Mouse (Mus musculus): ENCODE measurements around the gene Ahcyl2.

Ahcyl2 gene

DNA sequence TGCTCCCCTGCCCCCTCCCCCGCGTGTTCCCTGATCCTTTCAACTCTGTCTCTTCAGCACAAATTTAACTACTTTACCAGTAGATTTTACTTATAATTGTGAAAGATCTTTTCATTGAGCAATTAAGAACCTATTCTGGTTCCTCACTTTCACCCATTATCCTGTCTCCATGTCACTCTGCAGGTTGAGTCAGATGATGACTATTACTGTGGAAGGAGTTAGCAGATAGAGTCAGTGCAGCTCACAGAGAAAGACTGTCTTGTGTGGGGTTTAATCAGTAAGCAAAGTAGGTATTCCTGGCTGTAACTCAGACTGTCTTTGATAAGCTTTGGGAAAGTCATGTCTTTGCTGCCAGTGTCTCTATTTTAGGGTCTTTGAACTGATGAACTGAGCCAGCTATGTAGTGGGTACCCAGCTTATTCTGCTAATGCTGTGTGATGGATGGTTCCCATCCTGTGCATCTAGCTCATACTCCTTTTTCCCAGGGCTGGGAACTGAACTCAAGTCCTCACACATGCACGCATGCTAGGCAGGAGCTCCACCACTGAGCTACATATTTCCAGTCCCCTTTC is 135.6 kb downstream of the Ahcyl2 start:
- DNase-seq (ENCODE audit: extremely low read depth, low read depth): no peak

GRCm38 (mm10) chr6:29904281-29904680 is 136.5 kb downstream of the Ahcyl2 start:
- DNase-seq (ENCODE audit: extremely low read depth, low read depth): no peak

- no peak for DNase-seq (ENCODE audit: extremely low read depth, low read depth)
Measured at GRCm38 (mm10) chr6:29910631-29911030, 142.8 kb downstream of the Ahcyl2 start.

DNA sequence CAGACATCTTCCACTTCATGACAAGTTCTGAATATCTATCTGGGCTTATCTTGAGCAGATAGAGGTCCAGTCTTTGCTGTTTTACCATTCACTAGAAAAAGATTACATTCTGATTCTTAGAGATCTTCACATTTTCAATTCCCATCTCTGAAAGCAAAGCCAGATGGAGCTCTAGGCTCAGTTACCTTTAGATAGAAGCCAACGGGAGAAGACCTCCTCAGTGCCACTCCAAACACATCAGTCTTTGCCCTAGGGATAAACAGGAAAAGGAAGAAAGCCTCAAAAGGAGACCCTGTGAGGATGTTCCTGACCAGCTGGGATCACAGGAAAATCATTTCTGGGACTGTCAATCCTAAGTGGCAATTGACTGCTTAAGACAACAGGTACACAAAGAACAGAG is 145.9 kb downstream of the Ahcyl2 start:
- DNase-seq (ENCODE audit: extremely low read depth, low read depth): no peak

DNA sequence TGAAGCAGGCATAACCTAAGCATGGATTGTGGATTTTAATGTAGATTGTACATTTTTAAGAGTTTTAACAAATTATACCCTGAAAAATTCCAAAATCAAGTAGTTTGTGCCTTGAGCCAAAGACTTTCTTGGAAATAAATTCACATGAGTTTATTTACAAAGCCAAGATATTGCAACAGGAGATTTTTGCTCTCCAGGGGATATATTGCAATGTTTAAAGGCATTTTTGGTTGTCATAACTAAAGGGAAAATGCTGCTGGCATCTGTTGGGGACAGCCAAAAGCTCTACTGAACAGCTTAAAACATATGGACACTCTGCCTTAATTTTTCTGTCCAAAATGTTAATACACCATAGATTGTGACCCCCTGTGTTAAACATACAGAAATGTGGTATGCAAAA is 146.3 kb downstream of the Ahcyl2 start:
- no peak for DNase-seq (ENCODE audit: extremely low read depth, low read depth)

- DNase-seq (ENCODE audit: extremely low read depth, low read depth): no peak
Measured at GRCm38 (mm10) chr6:29915836-29916235, 148.0 kb downstream of the Ahcyl2 start.

GRCm38 (mm10) chr6:29916530-29917382 is 148.9 kb downstream of the Ahcyl2 start, which contains the start of gene Strip2:
TSS of gene Strip2 (plus strand) at chr6:29917012.
- DNase-seq (ENCODE audit: extremely low read depth, low read depth): peak; percentile 65

DNA sequence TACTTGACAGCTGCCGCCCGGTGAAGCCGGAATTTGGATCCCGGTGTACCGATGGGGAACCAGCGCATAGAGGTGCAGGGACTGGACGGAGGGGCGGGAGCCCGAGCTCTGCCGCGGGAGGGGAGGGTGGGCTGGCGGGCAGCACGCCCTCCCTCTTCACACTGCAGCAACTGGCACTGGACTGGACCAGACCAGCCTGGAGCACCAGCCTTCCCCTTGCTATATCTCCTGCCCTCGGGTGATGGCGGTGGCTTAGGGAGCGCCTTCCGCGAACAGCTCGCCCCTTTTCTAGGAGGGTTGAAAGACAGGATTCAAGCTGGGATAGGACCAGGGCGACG is 149.5 kb downstream of the Ahcyl2 start:
- DNase-seq (ENCODE audit: extremely low read depth, low read depth): peak; percentile 18

GRCm38 (mm10) chr6:29917947-29918346 is 150.1 kb downstream of the Ahcyl2 start:
- DNase-seq (ENCODE audit: extremely low read depth, low read depth): no peak

- no peak for DNase-seq (ENCODE audit: extremely low read depth, low read depth)
Measured at GRCm38 (mm10) chr6:29923501-29923900, 155.7 kb downstream of the Ahcyl2 start.

- no peak for DNase-seq (ENCODE audit: extremely low read depth, low read depth)
Measured at GRCm38 (mm10) chr6:29925594-29926219, 157.9 kb downstream of the Ahcyl2 start.

DNA sequence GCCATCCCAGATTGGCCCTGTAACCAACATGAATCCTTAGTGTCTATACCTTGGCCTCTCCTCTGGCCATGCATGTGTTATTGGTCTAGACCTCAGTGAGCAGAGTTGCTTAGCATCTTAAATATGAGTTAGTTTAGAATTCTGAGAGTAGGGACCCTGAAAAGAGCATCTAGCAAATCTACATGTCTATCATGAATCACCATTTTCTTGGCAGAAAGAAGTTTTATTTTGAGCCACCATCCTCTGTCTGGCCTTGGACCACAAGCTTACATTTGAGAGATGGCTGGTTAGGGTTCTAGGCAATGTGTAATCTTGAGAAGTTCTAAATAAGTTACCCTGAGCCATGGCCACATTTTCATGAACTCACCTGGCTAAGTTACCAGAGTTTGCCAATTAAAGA is 162.3 kb downstream of the Ahcyl2 start:
- DNase-seq (ENCODE audit: extremely low read depth, low read depth): no peak

DNA sequence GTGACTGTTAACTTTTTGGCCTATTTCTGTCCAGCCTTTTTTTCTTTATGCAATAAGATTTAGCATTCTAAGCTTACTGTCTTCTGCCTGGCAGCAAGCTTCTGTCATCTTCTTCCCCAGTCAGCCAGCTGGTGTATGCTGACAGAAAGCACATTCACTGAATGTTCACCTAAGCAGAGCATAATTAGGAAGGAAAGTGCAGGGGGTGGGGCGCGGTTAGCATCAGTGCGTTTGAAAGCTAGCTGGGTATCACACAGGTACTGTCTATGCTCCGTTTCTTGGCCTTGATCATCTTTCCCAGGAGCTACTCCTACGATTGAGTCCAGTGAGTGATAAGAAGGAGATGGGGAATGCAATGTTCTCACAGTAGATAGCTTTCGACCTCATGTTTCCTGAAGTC is 162.9 kb downstream of the Ahcyl2 start:
- DNase-seq (ENCODE audit: extremely low read depth, low read depth): no peak

DNA sequence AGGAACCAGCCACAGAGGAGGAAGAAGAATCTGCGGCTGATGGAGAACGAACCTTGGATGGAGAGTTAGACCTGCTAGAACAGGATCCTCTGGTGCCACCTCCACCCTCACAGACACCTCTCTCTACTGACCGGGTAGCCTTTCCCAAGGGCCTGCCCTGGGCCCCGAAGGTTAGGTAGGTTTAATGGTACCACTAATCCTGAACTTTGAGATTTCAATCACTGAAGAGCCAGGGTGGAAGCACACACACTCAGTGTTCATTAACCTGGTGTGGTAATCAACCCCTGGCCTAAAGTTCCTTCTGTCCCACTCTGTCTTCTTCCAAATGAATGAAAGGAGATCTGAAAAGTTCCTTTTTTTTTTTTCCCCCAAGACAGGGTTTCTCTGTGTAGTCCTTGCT is 163.4 kb downstream of the Ahcyl2 start:
- DNase-seq (ENCODE audit: extremely low read depth, low read depth): no peak

GRCm38 (mm10) chr6:29935741-29936140 is 167.9 kb downstream of the Ahcyl2 start:
- DNase-seq (ENCODE audit: extremely low read depth, low read depth): no peak

- no peak for DNase-seq (ENCODE audit: extremely low read depth, low read depth)
Measured at GRCm38 (mm10) chr6:29940428-29940827, 172.6 kb downstream of the Ahcyl2 start.

GRCm38 (mm10) chr6:29941036-29941435 is 173.2 kb downstream of the Ahcyl2 start:
- no peak for DNase-seq (ENCODE audit: extremely low read depth, low read depth)

DNA sequence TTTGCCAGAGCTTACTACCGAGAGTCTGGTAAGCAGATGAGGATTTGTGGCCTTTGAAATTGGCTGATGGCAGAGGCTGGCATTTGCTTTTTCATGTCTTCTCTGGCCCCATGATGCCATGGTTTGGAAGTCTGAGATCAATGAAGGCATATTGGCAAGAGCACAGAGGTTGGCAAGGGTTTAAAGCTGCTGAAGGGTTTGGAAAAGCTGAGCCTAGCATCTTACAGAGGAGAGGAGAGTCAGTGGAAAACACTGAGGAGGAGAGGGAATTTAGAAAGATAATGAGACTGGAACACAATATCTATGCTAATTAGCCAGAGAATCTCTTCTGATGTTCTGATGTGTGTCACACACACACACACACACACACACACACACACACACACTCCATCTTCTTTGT is 176.7 kb downstream of the Ahcyl2 start:
- DNase-seq (ENCODE audit: extremely low read depth, low read depth): no peak

- no peak for DNase-seq (ENCODE audit: extremely low read depth, low read depth)
Measured at GRCm38 (mm10) chr6:29946568-29946967, 178.8 kb downstream of the Ahcyl2 start.

GRCm38 (mm10) chr6:29947823-29948222 is 180.0 kb downstream of the Ahcyl2 start:
- DNase-seq (ENCODE audit: extremely low read depth, low read depth): no peak

- no peak for DNase-seq (ENCODE audit: extremely low read depth, low read depth)
Measured at GRCm38 (mm10) chr6:29956749-29957148, 188.9 kb downstream of the Ahcyl2 start.

GRCm38 (mm10) chr6:29958669-29959068 is 190.9 kb downstream of the Ahcyl2 start:
- DNase-seq (ENCODE audit: extremely low read depth, low read depth): no peak

- no peak for DNase-seq (ENCODE audit: extremely low read depth, low read depth)
Measured at GRCm38 (mm10) chr6:29961081-29961480, 193.3 kb downstream of the Ahcyl2 start.

Data from MEL-GATA-1-ER (cell line).